Mouse (Mus musculus) forebrain, embryonic 11.5 days (tissue): Measurements from ENCODE around the gene Gpr141. TPM values are rescaled to one million over a fixed set of nuclear protein-coding genes. Genes with fewer than 3 reads are reported as not detected.

Source experiments
- ATAC-seq: fragments of 200-750 bp; cut with Nextera tagmentation; replicated peaks from 2 replicates; pipeline ENCODE4 v1.8.0; 2017; ENCODE audit warnings: moderate TSS enrichment; ENCODE audit not compliant: low FRiP score
- DNase-seq: peaks from one replicate; pipeline ENCODE4 v3.0.0-alpha.2; 2017; ENCODE audit warnings: low spot score
- H3K27ac ChIP-seq: fragments of 300-500 bp; sonication (generic); 2 replicates; pipeline ENCODE4 v1.5.1; 2014; ENCODE audit warnings: low read depth, low read length
- H3K27me3 ChIP-seq: fragments of 300-500 bp; sonication (generic); 2 replicates; pipeline ENCODE4 v1.6.1; 2014; ENCODE audit warnings: mild to moderate bottlenecking, low read length, mixed read lengths; ENCODE audit not compliant: control insufficient read depth, insufficient read depth
- H3K36me3 ChIP-seq: fragments of 300-500 bp; sonication (generic); 2 replicates; pipeline ENCODE4 v1.6.1; 2014; ENCODE audit warnings: mild to moderate bottlenecking, low read length, moderate library complexity, mixed read lengths; ENCODE audit not compliant: control insufficient read depth, insufficient read depth
- H3K4me1 ChIP-seq: fragments of 300-500 bp; sonication (generic); replicated peaks from 2 replicates; pipeline ENCODE4 v1.6.1; 2014; ENCODE audit warnings: low read length, mixed read lengths; ENCODE audit not compliant: control insufficient read depth, insufficient read depth
- H3K4me2 ChIP-seq: fragments of 300-500 bp; sonication (generic); 2 replicates; pipeline ENCODE4 v1.6.1; 2014; ENCODE audit warnings: low read depth, mild to moderate bottlenecking, low read length, moderate library complexity, mixed read lengths; ENCODE audit not compliant: severe bottlenecking
- H3K4me3 ChIP-seq: fragments of 300-500 bp; sonication (generic); 2 replicates; pipeline ENCODE4 v1.5.1; 2014; ENCODE audit warnings: low read depth, low read length
- H3K9ac ChIP-seq: fragments of 300-500 bp; sonication (generic); 2 replicates; pipeline ENCODE4 v1.6.1; 2014; ENCODE audit warnings: low read length
- H3K9me3 ChIP-seq: fragments of 300-500 bp; sonication (generic); 2 replicates; pipeline ENCODE4 v1.6.1; 2016; ENCODE audit warnings: low read length, mixed read lengths; ENCODE audit not compliant: control insufficient read depth
- WGBS: fragments of 180-500 bp; shearing (Covaris S2); extraction: QIAGEN DNeasy Blood & Tissue Kit; methylation state at CpG from one replicate; pipeline ENCODE4 v1.1.7; 2014; 5-methylcytosine and 5-hydroxymethylcytosine counted together
- polyA plus RNA-seq: library from polyadenylated mRNA; unstranded; fragments of >200 nt; fragmentation: Nextera tagmentation; extraction: Ambion mirVana; gene quantifications from 2 replicates; pipeline ENCODE4 v1.2.1, GENCODE M21; 2014

The Gpr141 gene
- polyA plus RNA-seq, 1 experiment from 2014 or later = not detected

DNA sequence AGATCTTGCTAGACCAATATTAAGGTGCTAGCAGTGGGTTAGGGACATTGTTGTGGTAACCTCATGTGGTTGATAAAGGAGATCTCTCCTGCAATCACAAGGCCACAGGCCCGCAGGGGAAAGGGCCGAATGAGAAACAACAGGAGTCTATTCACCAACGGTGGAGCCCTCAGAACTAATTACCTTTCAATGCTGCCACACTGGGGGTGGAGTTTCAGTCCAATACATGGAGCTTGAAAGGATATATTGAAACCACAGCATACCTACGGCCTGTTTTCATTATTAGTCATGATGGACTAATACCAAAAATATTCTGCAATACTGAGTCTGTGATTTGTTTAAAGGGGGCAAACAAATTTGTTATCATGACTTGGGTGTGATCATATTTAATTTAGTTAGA, 120.3 kb downstream of the Gpr141 start:
- H3K4me2 ChIP-seq = no peak overlapping the region
- no peak for ATAC-seq
- no peaks in the 10 kb centered on the region for H3K9me3 ChIP-seq
- no peak for DNase-seq
- no peak overlapping the region for H3K27ac ChIP-seq
- H3K9ac ChIP-seq = no peak overlapping the region
- H3K36me3 ChIP-seq = no peaks in the 10 kb centered on the region
- H3K4me1 ChIP-seq = no peaks in the 10 kb centered on the region
- 20% methylated on average over 4 of the region's 4 CpGs for WGBS
- no peaks in the 10 kb centered on the region for H3K27me3 ChIP-seq
- no peak overlapping the region for H3K4me3 ChIP-seq

DNA sequence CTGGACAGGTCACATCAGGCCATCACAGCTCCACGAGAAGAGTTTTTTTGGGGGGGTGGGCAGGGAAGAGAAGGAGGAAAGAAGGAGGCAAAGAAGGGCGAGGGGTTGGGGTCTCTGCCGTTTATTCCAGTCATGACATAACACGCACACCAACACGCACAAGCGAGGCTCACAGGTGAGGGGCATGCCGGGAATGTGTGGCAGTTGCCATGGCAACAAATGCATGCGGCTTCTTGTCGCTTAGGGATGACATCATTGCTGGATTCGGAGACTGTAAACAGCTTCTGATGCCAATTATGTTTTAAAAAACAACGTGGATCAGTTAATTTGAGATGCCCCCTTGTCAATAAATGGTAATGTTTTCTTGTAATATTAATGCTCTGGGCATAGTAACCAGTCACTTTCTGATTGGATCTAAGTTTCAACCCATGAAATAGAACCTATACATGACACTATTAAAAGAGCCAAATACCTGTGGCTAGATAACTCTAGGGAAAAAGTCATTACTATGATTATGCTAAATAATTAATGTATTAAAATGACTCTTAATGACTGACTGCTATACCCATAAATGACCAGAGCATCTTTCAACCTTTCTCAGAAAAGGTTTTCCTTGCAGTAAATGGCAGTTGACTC, 122.5 kb downstream of the Gpr141 start:
- no peak overlapping the region for H3K4me3 ChIP-seq
- H3K36me3 ChIP-seq = no peaks in the 10 kb centered on the region
- DNase-seq = no peak
- H3K27me3 ChIP-seq = no peaks in the 10 kb centered on the region
- H3K4me1 ChIP-seq = no peaks in the 10 kb centered on the region; the same call in 1 of the 2 replicates
- H3K9ac ChIP-seq = no peak overlapping the region
- H3K9me3 ChIP-seq = no peaks in the 10 kb centered on the region
- no peak overlapping the region for H3K4me2 ChIP-seq
- WGBS = 76% methylated on average over 11 of the region's 11 CpGs
- ATAC-seq = peak; percentile 26; the same call in 1 of the 2 replicates
- H3K27ac ChIP-seq = no peak overlapping the region

- no peaks in the 10 kb centered on the region for H3K9me3 ChIP-seq
- DNase-seq (no peak), ATAC-seq (no peak)
- H3K27me3 ChIP-seq = no peaks in the 10 kb centered on the region
- H3K36me3 ChIP-seq = no peaks in the 10 kb centered on the region
- no peaks in the 10 kb centered on the region; the same call in 1 of the 2 replicates for H3K4me1 ChIP-seq
- WGBS = 93% methylated on average over 4 of the region's 4 CpGs
- no peak overlapping the region for H3K4me2 ChIP-seq
- no peak overlapping the region for H3K27ac ChIP-seq
- no peak overlapping the region for H3K9ac ChIP-seq
- no peak overlapping the region for H3K4me3 ChIP-seq
These were observed 123.2 kb downstream of the Gpr141 start for GRCm38 (mm10) chr13:19700733-19701442.

Other genes with a start within 250 kb of the Gpr141 start
- gene Epdr1, start 204.3 kb downstream of the Gpr141 start, polyA plus RNA-seq = 23.4 and 26.0 TPM in 2 replicates
- gene Sfrp4, start 201.2 kb downstream of the Gpr141 start, polyA plus RNA-seq = 2.2 and 3.3 TPM in 2 replicates
- gene Nme8, start 126.5 kb downstream of the Gpr141 start, polyA plus RNA-seq = not detected in 2 replicates